Mouse (Mus musculus): ENCODE results near the gene Gm21209. TPM values are rescaled to one million over a fixed set of nuclear protein-coding genes. Genes with fewer than 3 reads are reported as not detected.
"Not testable (repeated sequence)": the region's sequence is repeated elsewhere in the genome, so short reads cannot be mapped to it uniquely, and the experiment has no call there.

Gm21209 gene
- not detected in 2 replicates for polyA plus RNA-seq (2015; fragmentation: Nextera tagmentation; extraction: Ambion mirVana)

DNA sequence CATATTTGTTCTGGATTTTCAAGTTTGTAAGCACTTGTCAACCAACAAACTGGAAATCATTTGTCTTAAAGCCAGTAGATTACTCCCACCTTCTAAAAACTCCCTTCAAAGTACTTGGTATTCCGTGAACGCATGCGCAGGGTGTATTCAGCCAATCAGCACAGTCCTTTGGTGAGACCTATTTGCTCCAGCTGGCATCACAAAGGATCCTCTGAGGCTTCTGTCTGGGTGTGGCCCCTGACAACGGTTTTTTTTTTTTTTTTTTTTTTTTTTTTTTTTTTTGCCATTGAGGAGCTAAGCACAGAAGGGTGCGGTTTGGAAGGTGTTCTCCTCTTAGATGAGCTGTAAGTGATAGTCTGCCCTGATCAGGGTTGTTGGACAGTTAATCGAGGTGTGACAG lies at the start of gene Gm21209:
TSS of gene Gm21209 (plus strand) at position 301 of the 400 bp plus-strand sequence.
- H3K4me2 ChIP-seq (replicated peaks); H3K27me3 ChIP-seq; H3K4me3 ChIP-seq; ATAC-seq (replicated peaks); H3K36me3 ChIP-seq; H3K9ac ChIP-seq (replicated peaks); H3K27ac ChIP-seq (replicated peaks); H3K9me3 ChIP-seq; H3K4me1 ChIP-seq: not testable (repeated sequence)
- no CpG with 5 or more reads among the region's 6 CpGs for WGBS

Measured in forebrain, embryonic 15.5 days (tissue).